Mouse (Mus musculus) liver, postnatal 0 days (tissue): ENCODE results near the gene Pick1.

Experiments used
- CTCF ChIP-seq: sonication (generic); IDR thresholded peaks from 2 replicates; pipeline ENCODE4 v1.5.1; 2016; ENCODE audit warnings: antibody characterized with exemption, low read depth
- EP300 ChIP-seq: IDR thresholded peaks from 2 replicates; pipeline ENCODE4 v1.6.1; 2016; ENCODE audit warnings: antibody characterized with exemption, low read depth, mild to moderate bottlenecking

DNA sequence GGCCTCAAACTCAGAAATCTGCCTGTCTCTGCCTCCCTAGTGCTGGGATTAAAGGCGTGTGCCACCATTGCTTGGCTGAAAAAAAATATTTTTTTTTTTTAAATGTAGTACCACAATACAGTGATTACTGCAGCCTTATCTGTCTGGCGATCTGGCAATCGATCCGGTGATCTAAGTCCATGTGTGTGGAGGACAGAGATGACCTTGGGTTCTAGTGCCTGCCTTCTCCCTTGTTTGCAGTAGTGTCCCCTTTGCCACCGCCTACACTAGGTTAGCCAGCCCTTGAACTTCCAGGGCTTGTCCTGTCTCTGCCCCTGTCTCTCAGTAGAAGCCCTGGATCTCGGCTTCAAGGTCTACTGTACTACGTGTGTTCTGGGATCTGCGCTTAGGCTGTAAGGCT is 41.2 kb upstream of the Pick1 start:
- TF ChIP-seq CTCF (no peak), EP300 (no peak)
